Mouse (Mus musculus) splenic B cell, adult 2 months (primary cell): ENCODE data around the gene S1pr4.
A peak's percentile ranks its signal among the peaks of the same experiment; 100 is the strongest.

Experiments
- DNase-seq: peaks from one replicate; pipeline ENCODE4 v3.0.0-alpha.2; 2011; ENCODE audit warnings: low read depth, low spot score
- H3K27me3 ChIP-seq: 2 replicates; pipeline ENCODE4 v1.6.1; 2012; ENCODE audit warnings: mild to moderate bottlenecking, low read length, moderate library complexity, mixed read lengths; ENCODE audit not compliant: control insufficient read depth, poor library complexity, insufficient read depth, severe bottlenecking
- H3K36me3 ChIP-seq: 2 replicates; pipeline ENCODE4 v1.6.1; 2012; ENCODE audit warnings: mild to moderate bottlenecking, low read length, moderate library complexity, mixed read lengths; ENCODE audit not compliant: control insufficient read depth, poor library complexity, insufficient read depth, severe bottlenecking

The S1pr4 gene

GRCm38 (mm10) chr10:81456983-81457563 lies 42.9 kb downstream of the S1pr4 start:
- DNase-seq: no peak
- H3K36me3 ChIP-seq: no peaks in the 10 kb centered on the region

GRCm38 (mm10) chr10:81455181-81455895 lies 44.6 kb downstream of the S1pr4 start, which contains the start of gene Nfic:
Nfic (minus strand) TSS chr10:81455635.
- Histone ChIP-seq H3K36me3 (no peaks in the 10 kb centered on the region), H3K27me3 (no peaks in the 10 kb centered on the region)
- no peak for DNase-seq

More at GRCm38 (mm10) chr10:81456983-81457563, 42.9 kb downstream of the S1pr4 start:
- H3K27me3 ChIP-seq: no peaks in the 10 kb centered on the region

DNA sequence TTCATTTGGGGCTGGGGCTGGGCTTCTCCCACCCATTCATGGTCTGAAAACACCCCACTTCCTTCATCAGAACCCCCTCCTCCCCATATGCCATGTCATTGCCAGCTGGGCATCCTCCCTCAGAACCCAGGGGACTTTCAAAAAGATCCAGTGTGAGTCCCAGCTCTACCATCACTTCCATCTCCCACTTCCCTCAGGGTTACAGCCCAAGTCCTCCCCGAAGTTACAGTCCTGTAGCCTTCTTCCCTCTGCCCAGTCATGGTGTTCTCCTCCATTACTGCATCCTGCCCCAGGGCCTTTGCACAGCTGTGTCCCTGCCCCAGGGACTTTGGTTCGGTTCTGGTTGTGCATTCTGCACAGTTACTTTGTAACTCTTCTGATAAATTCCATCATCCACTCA lies 45.8 kb downstream of the S1pr4 start:
- no peaks in the 10 kb centered on the region for H3K36me3 ChIP-seq

GRCm38 (mm10) chr10:81452947-81453288 lies 47.0 kb downstream of the S1pr4 start:
- no peaks in the 10 kb centered on the region for H3K36me3 ChIP-seq
- no peaks in the 10 kb centered on the region; the same call in 1 of the 2 replicates for H3K27me3 ChIP-seq
- no peak for DNase-seq

More for the DNA sequence above, 45.8 kb downstream of the S1pr4 start:
- no peak for DNase-seq
- no peaks in the 10 kb centered on the region for H3K27me3 ChIP-seq

GRCm38 (mm10) chr10:81452237-81452946 lies 47.5 kb downstream of the S1pr4 start:
- H3K27me3 ChIP-seq: no peaks in the 10 kb centered on the region; the same call in 1 of the 2 replicates
- no peak for DNase-seq
- no peaks in the 10 kb centered on the region for H3K36me3 ChIP-seq

- no peaks in the 10 kb centered on the region for H3K36me3 ChIP-seq
- no peak for DNase-seq
- no peaks in the 10 kb centered on the region; the same call in 1 of the 2 replicates for H3K27me3 ChIP-seq
Observed at GRCm38 (mm10) chr10:81451365-81451745, 48.6 kb downstream of the S1pr4 start.

GRCm38 (mm10) chr10:81450641-81451364 lies 49.1 kb downstream of the S1pr4 start:
- H3K27me3 ChIP-seq: no peaks in the 10 kb centered on the region; the same call in 1 of the 2 replicates

DNA sequence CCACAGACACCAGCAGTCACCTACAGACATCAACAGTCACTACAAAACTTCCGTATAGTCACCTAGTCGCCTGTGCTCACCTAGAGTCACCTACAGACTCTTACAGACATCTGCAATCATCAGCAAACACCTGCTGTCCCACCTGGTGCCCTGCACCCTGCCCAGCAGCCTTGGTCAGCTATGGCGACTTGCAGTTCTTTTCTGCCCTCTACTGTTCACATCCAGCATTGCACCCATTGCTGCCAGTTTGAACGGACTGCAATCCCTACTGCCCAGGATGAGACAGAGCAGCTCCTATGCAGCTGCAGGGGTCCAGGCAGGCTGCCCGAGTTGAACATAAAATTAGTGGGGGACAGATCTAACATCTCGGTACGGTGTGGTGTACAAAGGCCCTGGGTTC lies 49.8 kb downstream of the S1pr4 start:
- Histone ChIP-seq H3K27me3 (no peaks in the 10 kb centered on the region; the same call in 1 of the 2 replicates), H3K36me3 (no peaks in the 10 kb centered on the region)
- DNase-seq: peak; percentile 94

More at GRCm38 (mm10) chr10:81450641-81451364, 49.1 kb downstream of the S1pr4 start:
- no peaks in the 10 kb centered on the region for H3K36me3 ChIP-seq
- no peak for DNase-seq
